Mouse (Mus musculus): Measurements from ENCODE around the gene Slc37a1.

GRCm38 (mm10) chr17:31264372-31264771 is 22.2 kb upstream of the Slc37a1 start:
- TF ChIP-seq CTCF (IDR thresholded peaks at IDR 0.05; ENCODE audit: insufficient read depth, low read length) (no peak), POLR2A (IDR thresholded peaks at IDR 0.05; ENCODE audit: borderline replicate concordance, extremely low read depth, low read depth, low read length) (no peak)

All from lung, adult 2 months (tissue).